Mouse (Mus musculus) inflammation-experienced regulatory T-cells, adult 6 months (primary cell): ENCODE data around the gene Gm9376. TPM values are rescaled to one million over a fixed set of nuclear protein-coding genes. Genes with fewer than 3 reads are reported as not detected.

ENCODE experiments used
- ATAC-seq: one replicate; pipeline ENCODE4 v1.8.0; 2017
- polyA plus RNA-seq, 3 experiments: library from polyadenylated mRNA; unstranded; fragments of 100-300 nt; shearing (Covaris generic); gene quantifications; one replicate each; pipeline ENCODE4 v1.2.1; 2017

Gene Gm9376
- polyA plus RNA-seq: not detected

GRCm38 (mm10) chr14:118266660-118267059 is at the start of gene Gm9376:
TSS of gene Gm9376 (plus strand) at chr14:118266960.
- ATAC-seq: no peak

- ATAC-seq: no peak
These were observed 45.9 kb upstream of the Gm9376 start for GRCm38 (mm10) chr14:118220885-118221284.

GRCm38 (mm10) chr14:118225061-118225743 is 41.6 kb upstream of the Gm9376 start:
- ATAC-seq: no peak

- no peak for ATAC-seq
These were observed 40.8 kb upstream of the Gm9376 start for GRCm38 (mm10) chr14:118225911-118226310.

- no peak for ATAC-seq
These were observed 40.1 kb upstream of the Gm9376 start for GRCm38 (mm10) chr14:118226471-118227155.

- no peak for ATAC-seq
These were observed 34.3 kb upstream of the Gm9376 start for GRCm38 (mm10) chr14:118232381-118232970.

GRCm38 (mm10) chr14:118233786-118234540 is 32.8 kb upstream of the Gm9376 start:
- ATAC-seq: no peak

- ATAC-seq: peak; percentile 8
These were observed 32.1 kb upstream of the Gm9376 start for GRCm38 (mm10) chr14:118234541-118235210.

- ATAC-seq: no peak
These were observed 31.3 kb upstream of the Gm9376 start for GRCm38 (mm10) chr14:118235361-118235972.

GRCm38 (mm10) chr14:118235973-118236885 is 30.5 kb upstream of the Gm9376 start:
- peak; percentile 25 for ATAC-seq

GRCm38 (mm10) chr14:118236886-118237289 is 29.9 kb upstream of the Gm9376 start, which contains the start of gene Sox21:
TSS of gene Sox21 (minus strand) at chr14:118237030.
- ATAC-seq: peak; percentile 52

- no peak for ATAC-seq
These were observed 29.0 kb upstream of the Gm9376 start for GRCm38 (mm10) chr14:118237786-118238185.

- ATAC-seq: no peak
These were observed 27.4 kb upstream of the Gm9376 start for GRCm38 (mm10) chr14:118239351-118239750.

- no peak for ATAC-seq
These were observed 25.3 kb upstream of the Gm9376 start for GRCm38 (mm10) chr14:118241416-118241815.

GRCm38 (mm10) chr14:118253381-118253780 is 13.4 kb upstream of the Gm9376 start:
- ATAC-seq: no peak

- ATAC-seq: no peak
These were observed 2.1 kb downstream of the Gm9376 start for GRCm38 (mm10) chr14:118268849-118269248.

GRCm38 (mm10) chr14:118272594-118273555 is 6.1 kb downstream of the Gm9376 start:
- ATAC-seq: no peak

- ATAC-seq: no peak
These were observed 11.1 kb downstream of the Gm9376 start for GRCm38 (mm10) chr14:118277704-118278498.

- no peak for ATAC-seq
These were observed 15.5 kb downstream of the Gm9376 start for GRCm38 (mm10) chr14:118282272-118282671.
